Mouse (Mus musculus): ENCODE results near the gene Slc25a40. TPM values are rescaled to one million over a fixed set of nuclear protein-coding genes. Genes with fewer than 3 reads are reported as not detected.

The Slc25a40 gene
- polyA plus RNA-seq, 1 experiment from 2014 or later: 10.7 TPM

DNA sequence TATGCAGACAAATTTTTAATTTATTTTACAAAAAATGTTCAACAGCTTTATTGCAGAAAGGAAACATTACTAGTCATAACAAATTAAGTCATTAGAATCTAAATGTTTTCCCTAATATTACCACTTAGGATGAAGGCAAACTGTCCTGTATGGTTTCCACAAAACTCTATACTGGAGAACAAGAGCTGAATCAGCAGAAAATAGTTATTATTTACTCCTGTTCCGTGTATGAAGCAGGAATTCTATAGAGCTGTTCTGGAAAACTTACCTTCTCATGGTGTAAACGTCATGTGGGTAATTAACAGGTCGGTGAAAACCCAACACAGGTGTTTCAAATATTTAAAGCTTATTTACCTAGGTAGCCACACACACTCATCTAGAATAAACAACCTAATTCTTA, 1.2 kb upstream of the Slc25a40 start:
- 0 out of 2 replicates have a peak overlapping the region, but pooled peaks have one; percentile 67 for H3K9ac ChIP-seq (ENCODE audit: low read depth, low read length)
- peak overlapping the region; percentile 41 for H3K4me2 ChIP-seq (replicated peaks; ENCODE audit: low read depth, low read length)
- no peaks in the 10 kb centered on the region for H3K27me3 ChIP-seq (ENCODE audit: control insufficient read depth, insufficient read depth, low read length)
- H3K27ac ChIP-seq (ENCODE audit: low read depth, low read length): no peak overlapping the region
- no peaks in the 10 kb centered on the region for H3K9me3 ChIP-seq (ENCODE audit: control insufficient read depth, low read length)
- H3K36me3 ChIP-seq (ENCODE audit: control insufficient read depth, insufficient read depth, low read length): peaks cover 4% of the 10 kb centered on the region; the same call in 1 of the 2 replicates
- peak overlapping the region; percentile 49 for H3K4me3 ChIP-seq (ENCODE audit: low read depth, low read length)
- DNase-seq (ENCODE audit: low spot score) (peak; percentile 8), ATAC-seq (ENCODE audit: low FRiP score) (no peak)
- 17% methylated on average over 3 of the region's 3 CpGs for WGBS
- H3K4me1 ChIP-seq (replicated peaks; ENCODE audit: control insufficient read depth, insufficient read depth, low read length): no peaks in the 10 kb centered on the region

DNA sequence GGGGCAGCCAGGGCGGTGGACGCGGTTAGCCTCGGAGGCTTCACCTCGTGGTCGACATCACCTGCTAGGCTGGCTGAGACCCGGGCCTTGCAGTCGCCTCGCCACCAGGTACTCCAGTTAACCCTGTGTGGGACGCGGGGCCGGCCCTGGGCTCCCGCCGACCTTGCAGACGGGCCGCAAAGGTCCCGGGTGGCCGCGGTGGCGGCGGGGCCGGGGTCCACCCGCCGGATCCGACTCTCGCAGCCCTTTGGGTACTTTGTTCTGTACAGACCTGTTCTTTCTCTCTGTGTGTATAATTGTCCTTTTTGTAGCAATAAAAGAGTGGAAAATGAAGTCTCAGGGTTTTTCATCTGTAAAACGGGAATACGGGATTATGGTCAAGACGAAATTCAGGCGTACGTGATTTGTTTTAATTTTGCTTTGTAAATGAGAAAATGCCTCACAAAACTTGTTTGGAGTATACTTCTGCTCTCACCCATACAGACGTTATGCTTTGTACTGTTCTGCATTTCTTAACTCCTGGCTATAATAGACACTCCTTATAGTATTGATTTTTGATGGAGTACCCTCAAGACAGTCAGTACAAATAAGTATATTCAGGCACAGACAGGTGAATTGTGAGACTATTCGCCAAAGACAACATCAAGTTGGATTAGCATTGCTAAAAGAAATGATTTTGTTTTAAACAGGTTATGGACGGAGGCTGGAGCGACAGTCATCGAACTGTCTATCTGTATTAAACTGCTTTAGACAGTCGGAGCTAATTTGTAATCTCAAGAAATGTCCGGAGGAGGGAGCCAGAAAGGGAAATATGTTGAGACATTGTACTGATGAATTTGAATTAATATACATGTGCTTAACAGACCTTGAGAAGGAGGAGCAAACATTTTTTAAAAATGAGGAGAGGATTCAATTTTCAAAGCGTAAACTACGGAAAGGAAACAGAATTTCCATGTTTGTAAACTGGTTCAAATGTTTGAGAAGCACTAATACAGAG, 580 bp downstream of the Slc25a40 start:
- Histone ChIP-seq H3K36me3 (ENCODE audit: control insufficient read depth, insufficient read depth, low read length) (no peaks in the 10 kb centered on the region), H3K27me3 (ENCODE audit: control insufficient read depth, insufficient read depth, low read length) (no peaks in the 10 kb centered on the region), H3K9ac (ENCODE audit: low read depth, low read length) (peak overlapping the region; percentile 67), H3K4me2 (replicated peaks; ENCODE audit: low read depth, low read length) (peak overlapping the region; percentile 41), H3K27ac (ENCODE audit: low read depth, low read length) (peak overlapping the region; percentile 42; the same call in 1 of the 2 replicates), H3K4me1 (replicated peaks; ENCODE audit: control insufficient read depth, insufficient read depth, low read length) (no peaks in the 10 kb centered on the region), H3K4me3 (ENCODE audit: low read depth, low read length) (peak overlapping the region; percentile 49), H3K9me3 (ENCODE audit: control insufficient read depth, low read length) (no peaks in the 10 kb centered on the region)
- peak; percentile 26 for ATAC-seq (ENCODE audit: low FRiP score)
- 1% methylated on average over 40 of the region's 40 CpGs for WGBS
- DNase-seq (ENCODE audit: low spot score): peak; percentile 38

DNA sequence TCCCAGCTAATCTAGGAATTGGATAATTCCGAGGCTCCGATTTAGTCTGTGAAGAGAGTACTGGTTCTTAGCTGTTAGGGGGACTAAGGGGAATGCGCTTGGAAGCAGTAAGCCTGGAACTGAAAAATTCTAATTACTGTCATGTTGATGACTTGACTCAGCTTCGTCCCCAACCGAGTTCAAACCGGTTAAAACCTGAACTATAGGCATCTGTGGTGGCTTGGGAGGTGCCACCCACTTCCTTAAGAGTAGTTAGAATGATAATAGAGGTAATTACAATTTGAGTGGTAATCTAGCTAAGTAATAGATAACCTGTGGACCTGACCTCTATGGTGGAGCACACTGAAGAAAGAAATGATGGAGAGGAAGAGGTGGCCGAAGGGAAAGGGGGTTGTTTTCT, 1.5 kb downstream of the Slc25a40 start:
- peak; percentile 25 for DNase-seq (ENCODE audit: low spot score)
- Histone ChIP-seq H3K4me1 (replicated peaks; ENCODE audit: control insufficient read depth, insufficient read depth, low read length) (no peaks in the 10 kb centered on the region), H3K9me3 (ENCODE audit: control insufficient read depth, low read length) (no peaks in the 10 kb centered on the region), H3K9ac (ENCODE audit: low read depth, low read length) (peak overlapping the region; percentile 15; the same call in 1 of the 2 replicates), H3K4me3 (ENCODE audit: low read depth, low read length) (peak overlapping the region; percentile 49; the same call in 1 of the 2 replicates), H3K27ac (ENCODE audit: low read depth, low read length) (no peak overlapping the region), H3K4me2 (replicated peaks; ENCODE audit: low read depth, low read length) (peak overlapping the region; percentile 41), H3K36me3 (ENCODE audit: control insufficient read depth, insufficient read depth, low read length) (no peaks in the 10 kb centered on the region), H3K27me3 (ENCODE audit: control insufficient read depth, insufficient read depth, low read length) (no peaks in the 10 kb centered on the region)
- WGBS: 13% methylated on average over 7 of the region's 7 CpGs
- ATAC-seq (ENCODE audit: low FRiP score): no peak

- ATAC-seq (ENCODE audit: low FRiP score): no peak
- H3K4me3 ChIP-seq (ENCODE audit: low read depth, low read length): no peak overlapping the region
- H3K9ac ChIP-seq (ENCODE audit: low read depth, low read length): no peak overlapping the region
Measured at GRCm38 (mm10) chr5:8425899-8426298, 3.2 kb downstream of the Slc25a40 start.

DNA sequence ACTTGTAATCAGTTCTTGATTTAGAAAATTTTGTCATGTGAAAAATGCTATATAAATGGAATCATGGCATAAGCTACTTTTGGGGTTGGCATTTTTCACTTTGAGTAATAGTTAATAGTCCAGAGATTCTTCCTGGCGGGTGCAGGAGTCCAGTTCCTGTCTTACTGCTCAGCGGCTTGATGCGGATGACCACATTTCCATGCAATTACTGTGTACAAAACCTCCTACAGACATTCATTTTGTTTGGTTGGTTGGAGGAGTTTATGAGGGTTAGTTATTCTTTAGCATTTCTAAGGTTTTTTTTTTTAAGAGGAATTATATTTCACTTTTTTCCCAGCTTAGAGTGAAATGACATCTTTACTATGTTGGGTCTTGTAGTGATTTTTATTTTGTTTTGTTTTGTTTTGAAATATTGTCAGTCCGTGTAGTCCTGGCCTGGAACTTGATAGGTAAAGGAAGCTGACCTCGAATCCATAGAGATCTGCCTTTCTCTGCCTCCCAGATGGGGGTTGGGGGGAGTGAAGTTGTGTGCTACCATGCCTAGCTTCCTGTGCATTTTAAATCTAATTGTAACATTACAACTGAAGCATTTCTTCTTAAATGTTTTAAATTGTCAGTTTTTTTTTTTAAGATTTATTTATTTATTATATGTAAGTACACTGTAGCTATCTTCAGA, 15.0 kb downstream of the Slc25a40 start:
- no peak overlapping the region for H3K4me3 ChIP-seq (ENCODE audit: low read depth, low read length)
- no peaks in the 10 kb centered on the region for H3K9me3 ChIP-seq (ENCODE audit: control insufficient read depth, low read length)
- no peaks in the 10 kb centered on the region for H3K4me1 ChIP-seq (replicated peaks; ENCODE audit: control insufficient read depth, insufficient read depth, low read length)
- no peak overlapping the region for H3K27ac ChIP-seq (ENCODE audit: low read depth, low read length)
- H3K27me3 ChIP-seq (ENCODE audit: control insufficient read depth, insufficient read depth, low read length): no peaks in the 10 kb centered on the region
- no peak for DNase-seq (ENCODE audit: low spot score)
- no peak for ATAC-seq (ENCODE audit: low FRiP score)
- H3K9ac ChIP-seq (ENCODE audit: low read depth, low read length): no peak overlapping the region
- WGBS: 92% methylated on average over 5 of the region's 5 CpGs
- no peaks in the 10 kb centered on the region for H3K36me3 ChIP-seq (ENCODE audit: control insufficient read depth, insufficient read depth, low read length)
- H3K4me2 ChIP-seq (replicated peaks; ENCODE audit: low read depth, low read length): no peak overlapping the region

More at GRCm38 (mm10) chr5:8425899-8426298, 3.2 kb downstream of the Slc25a40 start:
- 89% methylated on average over 5 of the region's 5 CpGs for WGBS
- H3K27ac ChIP-seq (ENCODE audit: low read depth, low read length): no peak overlapping the region
- no peaks in the 10 kb centered on the region for H3K4me1 ChIP-seq (replicated peaks; ENCODE audit: control insufficient read depth, insufficient read depth, low read length)
- H3K36me3 ChIP-seq (ENCODE audit: control insufficient read depth, insufficient read depth, low read length): 0 out of 2 replicates have a peak, but pooled peaks cover 3% of the 10 kb centered on the region
- no peak overlapping the region for H3K4me2 ChIP-seq (replicated peaks; ENCODE audit: low read depth, low read length)
- H3K9me3 ChIP-seq (ENCODE audit: control insufficient read depth, low read length): no peaks in the 10 kb centered on the region
- H3K27me3 ChIP-seq (ENCODE audit: control insufficient read depth, insufficient read depth, low read length): no peaks in the 10 kb centered on the region
- DNase-seq (ENCODE audit: low spot score): no peak

DNA sequence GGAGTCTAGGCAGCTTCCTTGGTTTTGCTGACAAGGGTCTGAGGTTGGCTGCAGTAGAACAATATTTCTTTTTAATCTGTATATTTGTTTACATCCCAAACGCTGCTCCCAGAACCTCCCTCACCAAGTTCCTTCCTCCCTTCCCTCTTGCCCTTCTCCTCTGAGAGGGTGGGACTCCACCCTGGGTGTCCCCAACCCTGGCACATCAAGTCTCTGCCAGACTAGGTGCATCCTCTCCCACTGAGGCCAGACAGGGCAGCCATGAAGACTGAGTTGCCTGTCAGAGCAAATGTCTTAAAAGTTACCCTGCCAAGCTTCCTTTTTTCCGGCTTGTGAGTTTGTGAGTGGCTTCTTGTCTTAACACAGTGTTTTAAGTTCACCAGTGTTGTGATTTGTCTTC, 16.4 kb downstream of the Slc25a40 start:
- H3K36me3 ChIP-seq (ENCODE audit: control insufficient read depth, insufficient read depth, low read length): no peaks in the 10 kb centered on the region
- H3K27me3 ChIP-seq (ENCODE audit: control insufficient read depth, insufficient read depth, low read length): no peaks in the 10 kb centered on the region
- no peaks in the 10 kb centered on the region for H3K9me3 ChIP-seq (ENCODE audit: control insufficient read depth, low read length)
- no peak overlapping the region for H3K4me3 ChIP-seq (ENCODE audit: low read depth, low read length)
- no peak overlapping the region for H3K27ac ChIP-seq (ENCODE audit: low read depth, low read length)
- ATAC-seq (ENCODE audit: low FRiP score) (no peak), DNase-seq (ENCODE audit: low spot score) (no peak)
- H3K4me1 ChIP-seq (replicated peaks; ENCODE audit: control insufficient read depth, insufficient read depth, low read length): no peaks in the 10 kb centered on the region
- no peak overlapping the region for H3K9ac ChIP-seq (ENCODE audit: low read depth, low read length)
- H3K4me2 ChIP-seq (replicated peaks; ENCODE audit: low read depth, low read length): no peak overlapping the region
- 67% methylated on average over 2 of the region's 2 CpGs for whole genome bisulfite sequencing

- Histone ChIP-seq H3K4me1 (replicated peaks; ENCODE audit: control insufficient read depth, insufficient read depth, low read length) (no peaks in the 10 kb centered on the region), H3K27me3 (ENCODE audit: control insufficient read depth, insufficient read depth, low read length) (no peaks in the 10 kb centered on the region), H3K9me3 (ENCODE audit: control insufficient read depth, low read length) (no peaks in the 10 kb centered on the region), H3K4me3 (ENCODE audit: low read depth, low read length) (no peak overlapping the region), H3K4me2 (replicated peaks; ENCODE audit: low read depth, low read length) (no peak overlapping the region), H3K27ac (ENCODE audit: low read depth, low read length) (no peak overlapping the region), H3K9ac (ENCODE audit: low read depth, low read length) (no peak overlapping the region), H3K36me3 (ENCODE audit: control insufficient read depth, insufficient read depth, low read length) (no peaks in the 10 kb centered on the region)
- ATAC-seq (ENCODE audit: low FRiP score): no peak
- no peak for DNase-seq (ENCODE audit: low spot score)
Measured at GRCm38 (mm10) chr5:8455565-8455964, 32.9 kb downstream of the Slc25a40 start.

DNA sequence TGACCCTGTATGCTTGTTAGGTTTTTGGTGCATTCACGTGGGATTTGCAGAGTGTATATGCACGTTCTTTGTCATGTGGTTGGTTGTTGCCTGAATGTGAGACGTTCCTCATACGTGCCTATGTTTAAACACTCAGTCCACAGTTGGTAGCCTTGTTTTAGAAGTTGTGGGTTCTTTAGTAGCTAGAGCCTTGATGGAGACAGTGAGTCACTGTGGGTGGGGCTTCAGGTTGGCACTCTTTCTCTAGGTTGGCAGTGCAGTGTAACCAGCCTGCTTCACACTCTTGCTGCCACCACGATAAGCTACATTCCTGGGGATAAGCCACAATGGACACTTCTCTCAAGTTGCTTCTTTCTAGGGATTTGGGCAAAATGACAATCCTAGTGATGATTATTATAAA, 33.9 kb downstream of the Slc25a40 start:
- Histone ChIP-seq H3K27me3 (ENCODE audit: control insufficient read depth, insufficient read depth, low read length) (no peaks in the 10 kb centered on the region), H3K27ac (ENCODE audit: low read depth, low read length) (no peak overlapping the region), H3K4me3 (ENCODE audit: low read depth, low read length) (no peak overlapping the region), H3K9ac (ENCODE audit: low read depth, low read length) (no peak overlapping the region), H3K4me1 (replicated peaks; ENCODE audit: control insufficient read depth, insufficient read depth, low read length) (no peaks in the 10 kb centered on the region), H3K4me2 (replicated peaks; ENCODE audit: low read depth, low read length) (no peak overlapping the region), H3K36me3 (ENCODE audit: control insufficient read depth, insufficient read depth, low read length) (no peaks in the 10 kb centered on the region), H3K9me3 (ENCODE audit: control insufficient read depth, low read length) (no peaks in the 10 kb centered on the region)
- DNase-seq (ENCODE audit: low spot score) (no peak), ATAC-seq (ENCODE audit: low FRiP score) (no peak)
- WGBS: 95% methylated on average over 5 of the region's 5 CpGs

All from hindbrain, embryonic 11.5 days (tissue).